Mouse (Mus musculus) liver, embryonic 12.5 days (tissue): ENCODE measurements around the gene Elfn1. TPM values are rescaled to one million over a fixed set of nuclear protein-coding genes. Genes with fewer than 3 reads are reported as not detected.
A peak's percentile ranks its signal among the peaks of the same experiment; 100 is the strongest.
"Not testable (repeated sequence)": the region's sequence is repeated elsewhere in the genome, so short reads cannot be mapped to it uniquely, and the experiment has no call there.

Experiments
- ATAC-seq: fragments of 200-750 bp; cut with Nextera tagmentation; 2 replicates; pipeline ENCODE4 v1.8.0; 2017; ENCODE audit warnings: moderate number of reproducible peaks, mild to moderate bottlenecking, moderate library complexity
- H3K27ac ChIP-seq: fragments of 300-500 bp; sonication (generic); 2 replicates; pipeline ENCODE4 v1.5.1; 2016; ENCODE audit warnings: mild to moderate bottlenecking
- H3K27me3 ChIP-seq: fragments of 300-500 bp; sonication (generic); replicated peaks from 2 replicates; pipeline ENCODE4 v1.6.1; 2016; ENCODE audit warnings: mild to moderate bottlenecking, moderate library complexity
- H3K36me3 ChIP-seq: fragments of 300-500 bp; sonication (generic); 2 replicates; pipeline ENCODE4 v1.6.1; 2016; ENCODE audit warnings: mild to moderate bottlenecking, moderate library complexity
- H3K4me1 ChIP-seq: fragments of 300-500 bp; sonication (generic); 2 replicates; pipeline ENCODE4 v1.6.1; 2016
- H3K4me2 ChIP-seq: fragments of 300-500 bp; sonication (generic); 2 replicates; pipeline ENCODE4 v1.6.1; 2016; ENCODE audit warnings: mild to moderate bottlenecking, moderate library complexity
- H3K4me3 ChIP-seq: fragments of 300-500 bp; sonication (generic); 2 replicates; pipeline ENCODE4 v1.5.1; 2016; ENCODE audit warnings: mild to moderate bottlenecking, moderate library complexity
- H3K9ac ChIP-seq: fragments of 300-500 bp; sonication (generic); 2 replicates; pipeline ENCODE4 v1.6.1; 2016; ENCODE audit warnings: mild to moderate bottlenecking, moderate library complexity
- H3K9me3 ChIP-seq: fragments of 300-500 bp; sonication (generic); replicated peaks from 2 replicates; pipeline ENCODE4 v1.6.1; 2016; ENCODE audit warnings: mild to moderate bottlenecking, moderate library complexity
- WGBS: fragments of 180-500 bp; shearing (Covaris S2); methylation state at CpG from one replicate; pipeline ENCODE4 v1.1.7; 2016; ENCODE audit not compliant: insufficient replicate concordance; 5-methylcytosine and 5-hydroxymethylcytosine counted together
- polyA plus RNA-seq: library from polyadenylated mRNA; unstranded; fragments of >200 nt; fragmentation: Nextera tagmentation; extraction: Ambion mirVana; gene quantifications from 2 replicates; pipeline ENCODE4 v1.2.1, GENCODE M21; 2016

The Elfn1 gene
- polyA plus RNA-seq, 1 experiment from 2014 or later = 0.14 TPM

DNA sequence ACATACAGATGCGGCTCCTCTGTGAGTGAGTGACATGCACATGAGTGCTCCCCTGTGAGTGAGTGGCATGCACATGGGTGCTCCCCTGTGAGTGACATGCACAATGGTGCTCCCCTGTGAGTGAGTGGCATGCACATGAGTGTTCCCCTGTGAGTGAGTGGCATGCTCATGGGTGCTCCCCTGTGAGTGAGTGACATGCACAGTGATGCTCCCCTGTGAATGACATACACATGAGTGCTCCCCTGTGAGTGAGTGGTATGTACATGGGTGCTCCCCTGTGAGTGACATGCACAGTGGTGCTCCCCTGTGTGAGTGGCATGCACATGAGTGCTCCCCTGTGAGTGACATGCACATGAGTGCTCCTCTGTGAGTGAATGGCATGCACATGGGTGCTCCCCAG lies 74.2 kb downstream of the Elfn1 start:
- no peak for ATAC-seq
- Histone ChIP-seq H3K9me3 (no peaks in the 10 kb centered on the region; the same call in 1 of the 2 replicates), H3K4me2 (no peak overlapping the region), H3K4me3 (no peak overlapping the region), H3K36me3 (no peaks in the 10 kb centered on the region), H3K27ac (no peak overlapping the region), H3K4me1 (no peaks in the 10 kb centered on the region), H3K9ac (no peak overlapping the region), H3K27me3 (peaks cover 16% of the 10 kb centered on the region; the same call in 1 of the 2 replicates)
- WGBS = 76% methylated on average over 1 of the region's 1 CpGs

DNA sequence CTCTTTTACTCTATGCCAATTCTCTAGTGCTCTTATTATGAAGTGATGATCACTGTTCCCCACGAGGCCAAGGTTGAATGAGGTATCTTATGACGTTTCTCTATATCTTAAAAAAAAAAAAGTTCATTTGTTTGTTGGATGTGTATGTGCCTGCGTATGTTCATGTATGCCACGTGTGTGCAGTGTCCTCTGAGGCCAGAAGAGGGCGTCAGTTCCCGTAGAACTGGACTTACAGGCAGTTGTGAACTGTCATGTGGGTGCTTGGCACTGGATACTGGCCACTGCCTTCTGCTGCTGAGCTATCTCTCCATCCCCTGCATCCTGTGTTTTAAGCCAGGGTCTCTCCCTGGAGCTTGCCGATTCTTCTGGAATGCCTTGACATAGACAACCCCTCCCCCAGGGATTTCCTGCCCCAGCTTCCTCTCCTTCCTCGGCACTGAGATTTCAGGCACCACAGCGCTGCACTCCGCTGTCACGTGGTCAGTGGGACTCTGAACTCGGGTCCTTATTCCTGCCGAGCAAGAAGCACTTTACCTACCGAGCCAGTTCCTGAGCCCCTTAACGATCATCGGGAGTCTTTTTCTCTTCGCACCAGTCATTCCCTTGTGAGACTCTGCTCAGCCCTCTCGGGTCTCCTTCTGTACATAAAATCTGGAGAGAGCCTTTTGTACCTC lies 77.5 kb downstream of the Elfn1 start:
- Histone ChIP-seq H3K9ac (no peak overlapping the region), H3K27ac (no peak overlapping the region), H3K4me3 (no peak overlapping the region), H3K27me3 (peaks cover 9% of the 10 kb centered on the region; the same call in 1 of the 2 replicates), H3K4me2 (no peak overlapping the region), H3K36me3 (no peaks in the 10 kb centered on the region), H3K9me3 (no peaks in the 10 kb centered on the region; the same call in 1 of the 2 replicates), H3K4me1 (no peaks in the 10 kb centered on the region)
- no peak for ATAC-seq
- WGBS = 23% methylated on average over 18 of the region's 18 CpGs

DNA sequence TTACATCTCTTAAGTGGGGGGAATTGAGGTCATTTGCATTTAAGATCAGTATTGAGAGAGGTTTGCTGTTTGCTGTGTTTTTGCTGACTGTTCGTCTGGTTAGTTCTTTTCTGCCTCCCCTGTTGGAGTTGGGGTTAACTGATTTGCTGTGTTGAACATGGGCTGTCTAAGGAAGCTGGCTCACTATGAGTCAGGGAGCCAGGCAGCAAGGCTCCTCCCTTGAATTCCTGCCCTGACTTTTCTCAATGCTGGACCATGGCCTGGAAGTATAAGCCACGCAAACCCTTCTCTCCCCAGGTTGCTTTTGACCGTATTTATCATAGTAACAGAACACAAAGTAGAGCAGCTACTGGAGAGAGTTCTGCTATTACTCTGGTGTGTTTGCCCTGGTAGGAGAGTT lies 83.8 kb downstream of the Elfn1 start:
- H3K27ac ChIP-seq = no peak overlapping the region
- WGBS = 73% methylated on average over 3 of the region's 3 CpGs
- H3K4me2 ChIP-seq = no peak overlapping the region
- H3K9me3 ChIP-seq = no peaks in the 10 kb centered on the region
- H3K36me3 ChIP-seq = no peaks in the 10 kb centered on the region
- no peak for ATAC-seq
- no peaks in the 10 kb centered on the region for H3K4me1 ChIP-seq
- H3K4me3 ChIP-seq = no peak overlapping the region
- peaks cover 1% of the 10 kb centered on the region; the same call in 1 of the 2 replicates for H3K27me3 ChIP-seq
- H3K9ac ChIP-seq = no peak overlapping the region

DNA sequence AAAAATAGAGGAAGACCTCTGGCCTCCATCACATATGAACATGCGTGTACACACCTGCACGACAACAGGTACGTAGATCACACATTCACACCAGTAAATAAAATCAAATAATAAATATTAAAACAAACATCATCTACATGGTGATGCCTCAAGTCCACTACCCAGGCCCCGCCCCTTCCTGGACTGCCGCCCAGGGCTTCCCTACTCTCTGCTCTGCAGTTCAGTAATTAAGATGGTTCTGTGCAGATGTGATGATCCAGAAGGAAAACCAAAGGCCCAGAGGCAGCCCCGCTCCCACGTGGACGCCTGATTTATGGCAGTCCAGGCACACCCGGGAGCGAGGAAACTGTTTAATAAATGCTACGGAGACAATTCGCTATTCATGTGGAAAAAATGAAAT lies 90.6 kb downstream of the Elfn1 start:
- not testable (repeated sequence) for ATAC-seq

DNA sequence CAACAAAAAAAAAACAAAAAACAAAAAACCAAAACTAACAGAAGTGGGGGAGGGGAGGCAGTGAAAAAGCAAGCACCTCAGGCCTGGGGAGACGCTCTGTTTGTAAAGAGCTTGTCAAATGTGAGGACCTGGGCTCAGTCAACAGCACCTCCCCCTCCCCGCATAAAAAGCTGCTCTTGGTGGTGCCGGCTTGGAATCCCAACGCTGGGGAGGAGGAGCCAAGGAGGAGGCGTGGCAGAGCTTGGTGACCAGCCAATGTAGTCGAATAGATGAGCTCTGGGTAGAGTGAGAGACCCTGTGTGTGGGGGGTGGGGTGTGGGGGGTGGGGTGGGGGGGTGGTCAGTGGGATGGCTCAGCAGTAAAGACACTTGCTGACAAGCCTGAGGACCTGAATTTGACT lies 91.2 kb downstream of the Elfn1 start:
- H3K27me3 ChIP-seq = no peaks in the 10 kb centered on the region
- no peaks in the 10 kb centered on the region for H3K4me1 ChIP-seq
- no peak overlapping the region for H3K27ac ChIP-seq
- no peaks in the 10 kb centered on the region for H3K36me3 ChIP-seq
- 28% methylated on average over 5 of the region's 6 CpGs for WGBS
- no peak overlapping the region for H3K9ac ChIP-seq
- no peak for ATAC-seq
- no peak overlapping the region for H3K4me3 ChIP-seq
- H3K4me2 ChIP-seq = no peak overlapping the region
- no peaks in the 10 kb centered on the region for H3K9me3 ChIP-seq

More for the DNA sequence above, 90.6 kb downstream of the Elfn1 start:
- not testable (repeated sequence) for H3K4me2 ChIP-seq, H3K4me1 ChIP-seq, H3K9me3 ChIP-seq, H3K36me3 ChIP-seq, H3K27ac ChIP-seq, H3K4me3 ChIP-seq, H3K9ac ChIP-seq, H3K27me3 ChIP-seq
- 64% methylated on average over 12 of the region's 12 CpGs for WGBS

DNA sequence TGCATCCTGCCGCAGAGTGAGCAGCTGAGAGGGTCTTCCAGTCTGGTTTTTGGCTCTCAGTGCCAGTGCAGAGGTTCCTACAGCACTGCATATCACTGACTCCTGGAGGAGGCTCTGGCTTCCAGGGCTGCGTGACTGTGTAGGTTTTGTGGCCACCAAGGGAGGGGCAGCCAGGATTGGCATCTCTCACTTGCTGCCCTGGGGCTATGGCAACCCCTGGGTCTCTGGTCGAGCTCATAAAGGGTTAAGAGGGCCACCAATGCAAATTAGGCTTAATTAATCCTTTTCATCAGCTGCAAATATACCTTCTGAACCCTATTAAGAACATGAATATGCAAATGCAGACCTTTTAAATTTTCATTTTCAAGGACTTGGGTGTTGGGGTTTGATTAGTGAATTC lies 94.8 kb downstream of the Elfn1 start:
- 53% methylated on average over 3 of the region's 3 CpGs for WGBS
- Histone ChIP-seq H3K4me1 (no peaks in the 10 kb centered on the region), H3K27ac (no peak overlapping the region), H3K36me3 (0 out of 2 replicates have a peak, but pooled peaks cover under 1% of the 10 kb centered on the region), H3K4me3 (no peak overlapping the region), H3K9me3 (no peaks in the 10 kb centered on the region), H3K4me2 (no peak overlapping the region), H3K27me3 (no peaks in the 10 kb centered on the region), H3K9ac (no peak overlapping the region)
- ATAC-seq = no peak

DNA sequence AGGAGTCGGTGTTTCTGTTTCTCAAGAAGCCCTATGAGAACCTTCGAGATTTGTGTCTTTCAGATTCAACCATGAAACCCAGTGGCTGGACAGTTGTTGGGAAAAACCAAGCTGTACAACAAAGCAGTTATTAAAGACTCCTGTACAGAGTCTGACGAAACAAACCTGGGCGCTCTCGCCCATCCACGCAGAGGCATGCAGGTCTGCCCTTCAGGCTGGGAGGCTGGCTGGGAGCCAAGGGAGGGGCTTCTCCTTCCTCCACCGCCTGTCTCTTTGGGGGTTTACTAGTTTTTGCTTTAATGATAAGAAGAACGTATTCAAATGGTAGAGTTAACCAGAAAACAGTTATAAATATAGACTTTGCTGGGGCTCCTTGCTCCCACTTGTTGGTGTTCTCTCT lies 99.1 kb downstream of the Elfn1 start:
- 75% methylated on average over 8 of the region's 8 CpGs for WGBS
- Histone ChIP-seq H3K27ac (no peak overlapping the region), H3K9me3 (no peaks in the 10 kb centered on the region), H3K4me2 (no peak overlapping the region), H3K27me3 (no peaks in the 10 kb centered on the region), H3K9ac (no peak overlapping the region), H3K4me3 (no peak overlapping the region), H3K36me3 (peaks cover 14% of the 10 kb centered on the region), H3K4me1 (no peaks in the 10 kb centered on the region; the same call in 1 of the 2 replicates)
- no peak for ATAC-seq

DNA sequence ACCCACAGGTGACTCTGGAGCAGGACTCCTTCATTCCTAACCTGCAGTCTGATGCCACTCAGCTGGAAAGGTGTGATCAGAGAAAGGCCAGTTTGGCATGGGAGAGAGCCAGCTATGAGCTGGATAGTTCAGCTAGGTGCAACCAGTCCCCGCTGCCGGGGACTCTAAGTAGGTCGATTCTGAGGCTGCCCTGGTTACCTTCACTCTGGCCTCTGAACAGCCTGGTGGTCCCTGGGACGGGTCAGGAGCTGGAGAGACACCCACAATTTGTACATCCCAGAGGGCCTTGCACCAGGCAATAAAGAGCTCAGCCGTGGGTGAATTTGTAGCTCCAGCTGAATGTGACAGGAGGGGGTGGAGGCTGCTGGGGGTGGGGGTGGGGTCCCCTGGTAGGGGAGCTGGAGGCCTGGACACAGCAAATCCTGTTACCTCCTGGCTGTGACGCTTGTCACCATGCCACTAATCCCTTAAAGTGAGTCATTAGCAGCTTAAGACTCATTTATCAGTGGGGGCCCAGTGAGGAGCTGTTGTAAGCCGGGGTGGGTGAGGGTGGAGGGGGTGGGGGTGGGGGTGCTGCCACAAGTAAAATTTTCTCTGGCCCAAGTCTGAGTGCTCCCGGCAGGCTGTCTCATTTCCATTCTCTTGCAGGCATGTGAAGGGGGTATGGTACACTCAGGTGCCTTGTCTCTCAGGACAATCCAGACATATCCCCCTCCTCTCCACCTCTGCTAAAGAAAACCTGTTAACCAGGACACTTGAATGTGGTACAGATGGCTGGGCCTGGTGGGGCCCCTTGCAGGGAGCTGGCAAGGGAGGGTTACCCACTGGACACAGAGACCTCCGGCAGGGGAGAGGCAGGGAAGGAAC lies 100.1 kb downstream of the Elfn1 start:
- ATAC-seq = no peak
- Histone ChIP-seq H3K4me2 (no peak overlapping the region), H3K4me3 (no peak overlapping the region), H3K4me1 (peaks cover 9% of the 10 kb centered on the region), H3K9ac (no peak overlapping the region), H3K9me3 (no peaks in the 10 kb centered on the region), H3K36me3 (peaks cover 14% of the 10 kb centered on the region), H3K27ac (no peak overlapping the region), H3K27me3 (no peaks in the 10 kb centered on the region)
- 67% methylated on average over 9 of the region's 9 CpGs for WGBS

DNA sequence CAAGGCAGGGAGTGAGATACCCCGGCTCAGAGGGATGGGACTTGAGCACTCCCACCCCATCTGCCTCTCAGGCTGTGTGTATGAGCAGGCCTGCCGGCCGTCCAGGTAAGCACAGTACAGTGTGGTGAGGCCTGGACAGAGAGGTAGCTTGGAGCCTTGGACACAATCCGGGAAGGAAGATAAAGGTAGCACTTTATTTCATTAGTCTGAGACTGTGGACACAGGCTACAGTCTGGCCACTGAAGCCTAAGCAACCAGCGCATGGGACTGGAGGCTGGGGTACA lies 100.7 kb downstream of the Elfn1 start:
- Histone ChIP-seq H3K9me3 (no peaks in the 10 kb centered on the region), H3K27me3 (no peaks in the 10 kb centered on the region), H3K36me3 (peaks cover 14% of the 10 kb centered on the region), H3K9ac (no peak overlapping the region), H3K27ac (no peak overlapping the region), H3K4me3 (no peak overlapping the region), H3K4me1 (peaks cover 15% of the 10 kb centered on the region), H3K4me2 (no peak overlapping the region)
- no peak for ATAC-seq
- 78% methylated on average over 5 of the region's 5 CpGs for WGBS

DNA sequence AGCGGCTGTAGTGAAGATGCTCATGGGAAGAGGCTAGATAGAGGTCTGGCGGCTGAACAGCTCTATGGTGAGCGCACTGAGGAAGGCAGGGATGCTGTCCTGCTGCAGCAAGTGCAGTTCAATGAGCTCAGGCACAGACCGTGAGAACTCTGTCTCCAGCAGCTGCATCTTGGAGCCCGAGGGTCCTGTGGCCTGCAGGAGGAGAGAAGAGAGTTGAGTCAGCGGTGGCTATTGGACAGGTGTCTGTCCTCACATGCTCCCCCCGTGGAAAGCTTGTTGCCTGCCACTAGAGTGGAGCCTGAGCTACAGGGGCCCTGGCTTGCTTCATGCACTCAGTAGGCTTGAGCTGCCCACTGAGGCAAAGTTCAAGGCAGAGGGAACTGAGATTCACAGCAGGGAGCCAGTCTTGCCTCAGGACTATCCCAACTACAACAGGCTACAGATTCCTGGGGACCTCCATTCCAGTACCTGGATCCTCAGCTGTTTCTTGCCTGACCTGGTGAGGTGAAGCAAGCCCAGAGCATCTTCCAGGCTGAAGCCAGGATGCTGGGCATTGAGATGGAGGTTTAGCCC lies 101.4 kb downstream of the Elfn1 start:
- Histone ChIP-seq H3K27me3 (no peaks in the 10 kb centered on the region), H3K4me3 (no peak overlapping the region), H3K9me3 (no peaks in the 10 kb centered on the region), H3K4me1 (peaks cover 18% of the 10 kb centered on the region), H3K4me2 (no peak overlapping the region), H3K36me3 (peaks cover 14% of the 10 kb centered on the region), H3K9ac (no peak overlapping the region), H3K27ac (no peak overlapping the region)
- WGBS = 76% methylated on average over 7 of the region's 7 CpGs
- no peak for ATAC-seq

DNA sequence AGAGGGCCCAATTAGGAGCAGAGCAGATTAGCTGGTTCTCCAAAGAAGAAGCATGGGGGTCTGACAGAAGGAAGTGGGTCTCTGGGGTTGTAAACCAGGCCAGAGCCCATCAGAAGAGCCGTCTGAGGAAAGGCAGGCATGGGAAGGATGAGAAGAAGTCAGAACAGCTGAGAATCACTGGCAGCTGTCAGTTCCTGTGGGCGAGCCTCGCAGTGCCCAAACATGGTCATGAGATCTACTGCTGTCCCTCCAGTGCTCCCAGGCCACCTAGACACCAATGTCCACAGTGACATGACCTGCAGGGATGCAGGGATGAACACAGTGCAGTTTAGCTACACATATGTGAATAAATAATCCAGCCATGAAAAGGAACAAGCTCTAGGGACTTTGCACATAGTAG lies 102.7 kb downstream of the Elfn1 start:
- Histone ChIP-seq H3K27ac (no peak overlapping the region), H3K9me3 (no peaks in the 10 kb centered on the region), H3K9ac (no peak overlapping the region), H3K36me3 (peaks cover 14% of the 10 kb centered on the region), H3K4me2 (no peak overlapping the region), H3K4me3 (no peak overlapping the region), H3K27me3 (no peaks in the 10 kb centered on the region), H3K4me1 (peaks cover 20% of the 10 kb centered on the region)
- 79% methylated on average over 3 of the region's 3 CpGs for WGBS
- no peak for ATAC-seq

DNA sequence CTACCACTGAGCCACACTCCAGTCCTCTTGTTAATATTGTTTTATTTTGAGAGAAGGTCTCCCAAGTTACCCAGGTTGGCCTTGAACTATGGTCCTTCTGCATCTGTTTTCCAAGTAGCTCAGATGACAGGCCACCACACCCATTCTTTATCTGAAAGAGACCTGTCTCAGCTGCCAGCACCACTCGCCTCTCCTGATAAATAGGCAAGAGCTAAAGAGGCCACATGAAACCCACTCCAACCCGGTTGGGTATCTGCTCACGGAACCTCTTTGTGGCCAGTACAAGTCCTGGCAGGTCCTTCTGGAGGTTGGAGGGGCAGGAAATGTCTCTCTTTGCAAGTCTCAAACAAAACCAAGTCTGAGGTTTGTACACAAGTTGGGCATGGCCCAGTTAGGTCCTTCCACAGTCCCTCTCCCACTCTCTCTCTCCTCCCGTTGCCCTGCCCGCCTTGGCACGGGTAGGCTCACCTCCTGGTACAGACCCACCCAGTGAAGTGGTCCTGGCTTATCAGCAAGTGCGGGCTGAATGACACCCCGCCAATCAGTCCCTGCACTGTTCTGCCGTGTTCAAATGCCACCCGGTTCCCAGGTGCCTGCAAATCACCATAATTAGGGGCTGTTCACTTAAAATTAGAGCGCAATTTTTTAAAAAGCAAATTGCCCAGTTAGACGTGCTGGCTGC lies 104.7 kb downstream of the Elfn1 start:
- no peaks in the 10 kb centered on the region for H3K9me3 ChIP-seq
- peak; percentile 91 for ATAC-seq
- no peaks in the 10 kb centered on the region for H3K27me3 ChIP-seq
- H3K9ac ChIP-seq = no peak overlapping the region; the same call in 1 of the 2 replicates
- H3K27ac ChIP-seq = peak overlapping the region; percentile 86
- H3K4me2 ChIP-seq = peak overlapping the region; percentile 28; the same call in 1 of the 2 replicates
- 44% methylated on average over 12 of the region's 12 CpGs for WGBS
- H3K4me1 ChIP-seq = peaks cover 24% of the 10 kb centered on the region
- H3K36me3 ChIP-seq = peaks cover 14% of the 10 kb centered on the region
- H3K4me3 ChIP-seq = no peak overlapping the region
